Mouse (Mus musculus): ENCODE data around the gene Psg19. TPM values are rescaled to one million over a fixed set of nuclear protein-coding genes. Genes with fewer than 3 reads are reported as not detected.

Psg19 gene
- polyA plus RNA-seq, 1 experiment = not detected

DNA sequence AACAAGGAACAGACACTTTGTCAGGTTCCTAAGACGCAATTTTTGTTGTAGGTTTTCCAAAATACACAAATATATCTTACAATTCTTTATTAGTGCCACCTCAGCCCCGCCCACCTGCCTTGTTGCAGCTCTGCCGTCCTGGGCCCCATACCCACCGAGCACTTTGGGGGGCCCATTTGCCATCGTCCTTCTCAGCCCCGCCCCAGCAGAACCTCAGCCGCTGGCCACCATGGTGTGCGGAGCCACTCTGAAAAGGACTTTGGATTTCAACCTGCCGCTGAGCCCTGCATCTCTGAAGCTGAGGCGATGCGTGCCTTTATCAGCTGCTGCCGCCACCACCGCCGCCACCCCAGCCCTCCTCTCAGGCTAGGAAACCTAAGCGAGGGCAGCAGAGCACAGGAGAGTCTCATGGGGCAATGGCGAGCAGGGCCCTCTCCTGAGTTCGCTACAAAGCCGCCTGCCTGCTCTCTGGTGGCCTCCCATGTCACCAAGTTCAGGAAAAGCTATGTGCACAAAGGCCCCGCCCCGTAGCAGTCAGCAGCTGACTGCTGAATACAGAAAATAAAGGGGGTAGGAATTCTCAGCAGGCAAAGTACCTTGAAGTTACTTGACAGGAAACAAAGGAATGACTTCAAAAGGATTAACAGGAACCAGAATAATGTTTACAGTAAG, 52.0 kb downstream of the Psg19 start:
- no peak for DNase-seq (ENCODE audit: low read depth)

Other genes with a start within 250 kb of the Psg19 start
- gene Psg27, start 231.2 kb downstream of the Psg19 start, polyA plus RNA-seq (2012; rRNA removed) = not detected in 2 replicates
- gene Psg23, start 182.0 kb downstream of the Psg19 start, polyA plus RNA-seq (2012; rRNA removed) = 0.18 TPM in 1 of 2 replicates, not detected in the other
- not detected in 2 replicates for gene Psg21, start 141.8 kb downstream of the Psg19 start, polyA plus RNA-seq (2012; rRNA removed)
- gene Psg20, start 112.3 kb downstream of the Psg19 start, polyA plus RNA-seq (2012; rRNA removed) = not detected in 2 replicates
- not detected in 2 replicates for gene Psg22, start 80.4 kb downstream of the Psg19 start, polyA plus RNA-seq (2012; rRNA removed)
- 0.14 TPM in 1 of 2 replicates, not detected in the other for gene Psg17, start 23.1 kb upstream of the Psg19 start, polyA plus RNA-seq (2012; rRNA removed)
- gene Mill2, start 41.4 kb upstream of the Psg19 start, polyA plus RNA-seq (2012; rRNA removed) = 7.5 and 9.1 TPM in 2 replicates
- gene Pglyrp1, start 72.8 kb upstream of the Psg19 start, polyA plus RNA-seq (2012; rRNA removed) = 6.2 and 7.1 TPM in 2 replicates
- gene Ccdc61, start 111.9 kb upstream of the Psg19 start, polyA plus RNA-seq (2012; rRNA removed) = 20.1 and 23.2 TPM in 2 replicates
- gene Nova2, start 127.4 kb upstream of the Psg19 start, polyA plus RNA-seq (2012; rRNA removed) = 1.3 and 2.1 TPM in 2 replicates
- gene Nanos2, start 188.9 kb upstream of the Psg19 start, polyA plus RNA-seq (2012; rRNA removed) = not detected in 2 replicates
- 3.4 and 5.6 TPM in 2 replicates for gene Mypop, start 192.7 kb upstream of the Psg19 start, polyA plus RNA-seq (2012; rRNA removed)
- 19.4 and 26.1 TPM in 2 replicates for gene Irf2bp1, start 205.5 kb upstream of the Psg19 start, polyA plus RNA-seq (2012; rRNA removed)
- 0.07 and 0.09 TPM in 2 replicates for gene Foxa3, start 225.0 kb upstream of the Psg19 start, polyA plus RNA-seq (2012; rRNA removed)
- 65.9 and 73.5 TPM in 2 replicates for gene Sympk, start 225.9 kb upstream of the Psg19 start, polyA plus RNA-seq (2012; rRNA removed)

Data from gonadal fat pad, adult 2 months (tissue).